Mouse (Mus musculus): ENCODE data around the gene Mfap4. TPM values are rescaled to one million over a fixed set of nuclear protein-coding genes. Genes with fewer than 3 reads are reported as not detected.

Mfap4 gene
- polyA plus RNA-seq (2012; rRNA removed; ENCODE audit: low replicate concordance): 74.0 and 1,092 TPM in 2 replicates

DNA sequence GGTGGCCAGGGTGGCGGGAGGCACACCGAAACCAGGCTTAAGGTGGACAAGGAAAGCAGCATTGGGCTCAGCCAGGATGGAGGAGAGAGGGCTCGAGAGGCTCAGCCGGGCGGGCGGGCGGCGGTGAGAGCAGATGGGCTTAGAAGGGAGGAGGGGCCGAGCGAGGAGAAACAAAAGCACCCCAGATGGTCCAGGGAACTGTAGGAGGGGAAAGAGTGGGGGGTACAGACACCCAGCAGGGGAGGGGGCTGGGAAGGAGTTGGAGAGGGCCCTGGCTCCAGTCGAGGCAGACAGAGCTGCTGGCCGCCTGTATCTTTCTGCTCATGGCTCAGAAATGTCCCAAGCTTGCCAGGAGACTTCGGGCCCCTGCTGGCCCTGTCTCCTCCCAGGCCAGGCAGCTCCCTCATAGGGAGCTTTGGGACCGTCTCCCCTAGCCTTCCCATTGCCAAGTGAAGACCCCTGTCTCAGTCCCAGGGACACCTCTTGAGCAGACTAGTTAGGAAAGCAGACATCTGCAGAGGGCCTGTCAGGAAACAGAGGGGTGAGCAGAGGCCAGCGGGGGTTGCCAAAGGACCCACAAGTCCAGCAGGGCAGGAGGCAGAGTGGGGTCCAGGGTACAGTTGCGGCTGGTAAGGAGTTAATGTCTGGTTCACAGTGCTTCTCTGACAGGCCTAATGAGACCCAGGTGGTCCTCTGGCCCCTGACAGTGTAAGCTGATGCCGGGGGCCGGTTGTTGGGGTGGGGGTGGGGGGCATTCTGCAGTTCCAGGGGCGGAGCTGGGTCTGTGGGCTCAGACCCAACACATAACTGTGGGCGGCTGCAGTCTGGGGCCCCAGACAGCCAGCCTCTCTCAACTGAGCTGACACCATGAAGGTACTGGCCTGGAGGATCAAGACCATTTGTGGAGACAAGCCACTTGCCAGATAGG lies at the start of gene Mfap4:
TSS of gene Mfap4 (plus strand) at position 819 of the 928 bp plus-strand sequence.

DNA sequence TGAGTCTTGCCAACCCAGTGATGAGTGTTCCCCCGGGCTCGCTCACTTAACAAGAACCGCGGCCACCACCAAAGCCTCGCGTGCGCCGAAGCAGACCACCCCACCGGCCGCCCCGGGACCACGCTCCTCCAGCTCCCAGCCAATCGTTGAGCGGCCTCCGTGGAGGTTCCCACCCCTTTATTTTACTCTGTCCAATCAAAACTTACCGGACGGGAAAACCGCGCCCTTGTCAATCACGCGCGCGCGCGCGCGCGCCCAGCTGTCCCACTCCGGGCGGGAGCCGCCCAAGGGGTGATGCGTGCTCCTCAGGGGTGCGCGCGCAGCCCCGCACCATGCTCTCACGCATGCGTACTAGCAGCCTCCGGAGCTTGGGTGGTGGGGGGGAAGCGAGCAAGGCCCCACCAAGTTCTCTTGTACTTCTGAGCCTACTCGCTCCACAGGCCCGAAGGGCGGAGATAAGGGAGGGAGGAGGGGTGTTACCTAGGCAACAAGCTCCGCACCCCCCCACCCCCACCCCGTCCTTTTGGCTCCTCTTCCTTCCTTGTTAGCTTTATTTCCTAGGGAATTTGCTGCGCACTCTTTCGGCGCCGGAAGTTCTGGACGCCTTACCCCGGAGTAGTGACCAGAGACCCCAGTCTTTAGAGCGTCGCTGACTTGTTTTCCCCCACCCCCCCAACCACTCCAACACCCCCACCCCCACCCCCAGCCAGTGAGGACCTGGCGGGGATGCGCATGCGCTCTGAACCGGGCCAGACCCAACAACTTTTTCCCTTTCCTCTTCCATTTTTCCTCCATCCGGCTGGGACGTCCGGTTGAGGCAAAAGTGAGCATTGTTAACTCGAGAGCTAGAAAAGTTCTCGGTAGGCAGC lies 9.1 kb downstream of the Mfap4 start, which contains the start of gene Mapk7:
TSS of gene Mapk7 (minus strand) at position 278 of the 869 bp plus-strand sequence.

GRCm38 (mm10) chr11:61504713-61505257 lies 19.6 kb downstream of the Mfap4 start, which contains the start of gene B9d1:
TSS of gene B9d1 (plus strand) at chr11:61505144.

Other genes starting within 250 kb of the Mfap4 start
- 54.5 and 64.1 TPM in 2 replicates for gene Aldh3a2, start 218.0 kb upstream of the Mfap4 start, polyA plus RNA-seq (2012; rRNA removed; ENCODE audit: low replicate concordance)
- 0.19 TPM in 1 of 2 replicates, not detected in the other for gene Slc47a2, start 142.6 kb upstream of the Mfap4 start, polyA plus RNA-seq (2012; rRNA removed; ENCODE audit: low replicate concordance)
- 0.10 and 0.39 TPM in 2 replicates for gene Slc47a1, start 107.1 kb upstream of the Mfap4 start, polyA plus RNA-seq (2012; rRNA removed; ENCODE audit: low replicate concordance)
- gene Rnf112, start 31.3 kb upstream of the Mfap4 start, polyA plus RNA-seq (2012; rRNA removed; ENCODE audit: low replicate concordance): 0.29 and 2.5 TPM in 2 replicates
- gene Mapk7, start 9.0 kb downstream of the Mfap4 start, polyA plus RNA-seq (2012; rRNA removed; ENCODE audit: low replicate concordance): 26.9 and 63.8 TPM in 2 replicates
- 17.0 and 68.2 TPM in 2 replicates for gene B9d1, start 19.7 kb downstream of the Mfap4 start, polyA plus RNA-seq (2012; rRNA removed; ENCODE audit: low replicate concordance)
- 41.8 and 44.8 TPM in 2 replicates for gene Epn2, start 94.3 kb downstream of the Mfap4 start, polyA plus RNA-seq (2012; rRNA removed; ENCODE audit: low replicate concordance)
- 15.8 and 37.2 TPM in 2 replicates for gene Grap, start 167.8 kb downstream of the Mfap4 start, polyA plus RNA-seq (2012; rRNA removed; ENCODE audit: low replicate concordance)
- 0.33 and 1.9 TPM in 2 replicates for gene Fam83g, start 198.7 kb downstream of the Mfap4 start, polyA plus RNA-seq (2012; rRNA removed; ENCODE audit: low replicate concordance)
- gene Slc5a10, start 235.4 kb downstream of the Mfap4 start, polyA plus RNA-seq (2012; rRNA removed; ENCODE audit: low replicate concordance): 0.06 TPM in 1 of 2 replicates, not detected in the other

Measured in subcutaneous adipose tissue, adult 2 months (tissue).